Mouse (Mus musculus): Measurements from ENCODE around the gene Hspb8.

Hspb8 gene

GRCm38 (mm10) chr5:116422699-116423201 lies at the start of gene Hspb8:
Gene Hspb8, minus strand, starts transcription at chr5:116422864.
- DNase-seq (ENCODE audit: low read depth, low spot score) = peak; percentile 36

- no peak for DNase-seq (ENCODE audit: low read depth, low spot score)
Observed at GRCm38 (mm10) chr5:116461354-116462042, 38.8 kb upstream of the Hspb8 start.

GRCm38 (mm10) chr5:116459970-116460369 lies 37.3 kb upstream of the Hspb8 start:
- DNase-seq (ENCODE audit: low read depth, low spot score) = no peak

GRCm38 (mm10) chr5:116457791-116458190 lies 35.1 kb upstream of the Hspb8 start:
- DNase-seq (ENCODE audit: low read depth, low spot score) = no peak

- DNase-seq (ENCODE audit: low read depth, low spot score) = no peak
Observed at GRCm38 (mm10) chr5:116456796-116457515, 34.3 kb upstream of the Hspb8 start.

GRCm38 (mm10) chr5:116453401-116453851 lies 30.8 kb upstream of the Hspb8 start:
- DNase-seq (ENCODE audit: low read depth, low spot score) = no peak

- no peak for DNase-seq (ENCODE audit: low read depth, low spot score)
Observed at GRCm38 (mm10) chr5:116450901-116451300, 28.2 kb upstream of the Hspb8 start.

GRCm38 (mm10) chr5:116449522-116450225 lies 27.0 kb upstream of the Hspb8 start:
- DNase-seq (ENCODE audit: low read depth, low spot score) = no peak

GRCm38 (mm10) chr5:116448409-116449191 lies 25.9 kb upstream of the Hspb8 start:
- DNase-seq (ENCODE audit: low read depth, low spot score) = no peak

GRCm38 (mm10) chr5:116447821-116448350 lies 25.2 kb upstream of the Hspb8 start:
- no peak for DNase-seq (ENCODE audit: low read depth, low spot score)

- no peak for DNase-seq (ENCODE audit: low read depth, low spot score)
Observed at GRCm38 (mm10) chr5:116446552-116446951, 23.9 kb upstream of the Hspb8 start.

- no peak for DNase-seq (ENCODE audit: low read depth, low spot score)
Observed at GRCm38 (mm10) chr5:116445634-116446367, 23.1 kb upstream of the Hspb8 start.

GRCm38 (mm10) chr5:116444517-116444916 lies 21.9 kb upstream of the Hspb8 start:
- no peak for DNase-seq (ENCODE audit: low read depth, low spot score)

- no peak for DNase-seq (ENCODE audit: low read depth, low spot score)
Observed at GRCm38 (mm10) chr5:116443459-116443940, 20.8 kb upstream of the Hspb8 start.

GRCm38 (mm10) chr5:116442697-116443458 lies 20.2 kb upstream of the Hspb8 start:
- DNase-seq (ENCODE audit: low read depth, low spot score) = no peak

- no peak for DNase-seq (ENCODE audit: low read depth, low spot score)
Observed at GRCm38 (mm10) chr5:116440251-116440650, 17.6 kb upstream of the Hspb8 start.

GRCm38 (mm10) chr5:116438328-116438727 lies 15.7 kb upstream of the Hspb8 start:
- no peak for DNase-seq (ENCODE audit: low read depth, low spot score)

- no peak for DNase-seq (ENCODE audit: low read depth, low spot score)
Observed at GRCm38 (mm10) chr5:116436117-116436516, 13.5 kb upstream of the Hspb8 start.

Measured in retina, postnatal 7 days (tissue).